ENCODE assay signal across 13 mouse cellular contexts in the genomic region with DNA sequence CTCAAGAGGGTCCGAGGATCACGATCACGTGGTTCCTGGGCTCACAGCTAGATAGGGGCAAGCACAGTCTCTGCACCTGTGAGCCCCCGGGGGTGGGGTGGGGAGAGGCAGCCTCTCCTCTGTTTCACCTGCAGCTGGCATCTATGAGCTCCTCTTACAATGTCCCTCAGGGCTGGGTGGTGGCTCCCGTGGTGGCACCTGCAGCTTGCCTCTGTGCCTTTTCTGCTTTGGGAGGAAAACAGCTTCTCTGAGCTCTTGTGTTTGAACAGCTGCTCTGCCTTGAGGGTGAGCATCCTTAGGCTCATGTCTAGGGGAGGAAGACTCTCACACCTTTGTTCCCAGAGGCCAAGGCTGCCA. TPM values are rescaled to one million over a fixed set of nuclear protein-coding genes. Genes with fewer than 3 reads are reported as not detected.
DNase-seq lines count a peak whose midpoint lies in the region; ATAC-seq and TF ChIP-seq lines count a peak whose summit lies in the region.
"Had no signal": no experiment of that assay in that cellular context is flagged by ENCODE, and none has a peak within 500 bp of the region (broad histone marks: within the 10 kb centered on the region; RNA-seq: fewer than 3 reads in every experiment).

No protein-coding gene starts in this region.

- peak overlapping the region; percentile 21; the same call in 1 of the 2 replicates for H3K27ac ChIP-seq in kidney, embryonic 16.5 days (ENCODE audit: low read length)
- H3K27ac ChIP-seq in CH12.LX (ENCODE audit: insufficient read depth, low read depth) = no peak overlapping the region
- peak overlapping the region; percentile 61 for H3K27ac ChIP-seq in olfactory bulb, adult 2 months (ENCODE audit: insufficient read depth, low read depth, low read length)

- dilution Hi-C loops in CH12.LX (cut with MboI; ENCODE audit: extremely low pct_ligation_motif_present, extremely low pct_unique_long_range_greater_than_20kb, low sequenced_read_pairs) = no loop called here

- no peaks in the 10 kb centered on the region for H3K79me2 ChIP-seq in CH12.LX (replicated peaks; ENCODE audit: control insufficient read depth, extremely low read depth, insufficient read depth, poor library complexity, severe bottlenecking)

- no peak for TF ChIP-seq RAD21 in CH12.LX (IDR thresholded peaks at IDR 0.05; ENCODE audit: low read depth, low read length)

- in situ Hi-C loops in CH12.LX (cut with MboI; ENCODE audit: low pct_ligation_motif_present, low pct_unique_long_range_greater_than_20kb, low sequenced_read_pairs) = no loop called here

- H3K9me3 ChIP-seq in kidney, embryonic 16.5 days (ENCODE audit: low read length) = no peaks in the 10 kb centered on the region
- H3K9me3 ChIP-seq in CH12.LX (replicated peaks; ENCODE audit: low read length) = peaks cover 3% of the 10 kb centered on the region

- no peak for TF ChIP-seq CTCF in CH12.LX (conservative IDR thresholded peaks at IDR 0.05 in 1 of 2, IDR thresholded peaks at IDR 0.05 in 1 of 2; ENCODE audit: low read depth in 2 of 2, low read length in 2 of 2)
- no peak for TF ChIP-seq CTCF in olfactory bulb, adult 2 months (IDR thresholded peaks at IDR 0.05; ENCODE audit: insufficient read depth, low read depth, low read length)

- no peak for ATAC-seq in kidney, embryonic 16.5 days (ENCODE audit: low FRiP score, low TSS enrichment)
- no peak for ATAC-seq in erythroid progenitor cell, adult 5-6 weeks (replicated peaks; ENCODE audit: low FRiP score, poor library complexity, severe bottlenecking)
- ATAC-seq in CD4-positive, CD25-positive, alpha-beta regulatory T cell, adult 4 months = no peak

- H3K4me2 ChIP-seq in kidney, embryonic 16.5 days (replicated peaks; ENCODE audit: low read depth, low read length) = no peak overlapping the region
- H3K4me2 ChIP-seq in CH12.LX (ENCODE audit: insufficient read depth, low read depth, poor library complexity, severe bottlenecking) = no peak overlapping the region

- H3K4me1 ChIP-seq in kidney, embryonic 16.5 days (ENCODE audit: insufficient read depth, low read length) = peaks cover 38% of the 10 kb centered on the region
- H3K4me1 ChIP-seq in CH12.LX (ENCODE audit: control insufficient read depth in 1 of 2, insufficient read depth in 2 of 2) = peaks cover 7 to 54% of the 10 kb centered on the region in 2 experiments
- H3K4me1 ChIP-seq in olfactory bulb, adult 2 months (ENCODE audit: control insufficient read depth, insufficient read depth, low read length) = peaks cover 62% of the 10 kb centered on the region

- 41% methylated on average over 5 of the region's 5 CpGs for WGBS in kidney, embryonic 16.5 days
- 26% methylated on average over 5 of the region's 5 CpGs for WGBS in olfactory bulb, adult 2 months

- no peak overlapping the region for H3K4me3 ChIP-seq in kidney, embryonic 16.5 days (ENCODE audit: low read length)
- no peak overlapping the region for H3K4me3 ChIP-seq in CH12.LX (replicated peaks in 1 of 3; ENCODE audit: low read depth in 2 of 3, low read length in 2 of 3, poor library complexity in 1 of 3)
- H3K4me3 ChIP-seq in olfactory bulb, adult 2 months (ENCODE audit: insufficient read depth, low read depth, low read length) = no peak overlapping the region

- no peak for TF ChIP-seq EP300 in CH12.LX (IDR thresholded peaks at IDR 0.05; ENCODE audit: low read length)

- H3K9ac ChIP-seq in kidney, embryonic 16.5 days (replicated peaks; ENCODE audit: low read length) = no peak overlapping the region
- H3K9ac ChIP-seq in CH12.LX (ENCODE audit: insufficient read depth, low read depth) = no peak overlapping the region

- DNase-seq in kidney, adult 8-10 months = no peak
- no peak for DNase-seq in CH12.LX (ENCODE audit: extremely low read depth)
- DNase-seq in ZHBTc4 (ENCODE audit: low read depth, low spot score) = peak; percentile 51
- no peak for DNase-seq in adrenal gland, postnatal 25 days
- DNase-seq: adrenal gland, postnatal 14 days; cerebellum, postnatal 36 days; right cerebral cortex, postnatal 4 days had no signal

- TF ChIP-seq POLR2A in CH12.LX (IDR thresholded peaks at IDR 0.05; ENCODE audit: low read depth, low read length) = no peak
- no peak for TF ChIP-seq POLR2A in olfactory bulb, adult 2 months (IDR thresholded peaks at IDR 0.05; ENCODE audit: insufficient read depth, low read depth, low read length)

- 0 out of 2 replicates have a peak, but pooled peaks cover 3% of the 10 kb centered on the region for H3K27me3 ChIP-seq in kidney, embryonic 16.5 days (ENCODE audit: insufficient read depth, low read length)
- H3K27me3 ChIP-seq in CH12.LX (replicated peaks) = peaks cover 18% of the 10 kb centered on the region

- H3K36me3 ChIP-seq in kidney, embryonic 16.5 days (ENCODE audit: insufficient read depth, low read length) = peaks cover 9% of the 10 kb centered on the region
- peaks cover 5 to 18% of the 10 kb centered on the region in 2 experiments for H3K36me3 ChIP-seq in CH12.LX (replicated peaks in 1 of 2; ENCODE audit: control insufficient read depth in 1 of 2, insufficient read depth in 1 of 2, low read length in 1 of 2)

TF ChIP-seq in CH12.LX, 34 proteins besides CTCF, POLR2A, EP300 and RAD21:
- no peak for TF ChIP-seq NRF1 (IDR thresholded peaks at IDR 0.05; ENCODE audit: low read depth, low read length)
- TF ChIP-seq RCOR1 (conservative IDR thresholded peaks at IDR 0.05; ENCODE audit: low read depth, low read length) = no peak
- TF ChIP-seq IRF4 (IDR thresholded peaks at IDR 0.05; ENCODE audit: low read depth, low read length) = no peak
- no peak for TF ChIP-seq GABPA (IDR thresholded peaks at IDR 0.05; ENCODE audit: insufficient replicate concordance, low read depth, low read length)
- no peak for TF ChIP-seq BHLHE40 (IDR thresholded peaks at IDR 0.05; ENCODE audit: low read depth, low read length)
- no peak for TF ChIP-seq ZNF384 (IDR thresholded peaks at IDR 0.05; ENCODE audit: low read depth, low read length)
- TF ChIP-seq TCF12 (IDR thresholded peaks at IDR 0.05; ENCODE audit: low read depth, low read length) = peak; percentile 15; the same call in 1 of the 2 replicates
- no peak for TF ChIP-seq MAFK (IDR thresholded peaks at IDR 0.05; ENCODE audit: insufficient replicate concordance, low read length)

RNA-seq across cellular contexts. Expression of gene Grasp, which starts 11.3 kb away (rescaled TPM):
- polyA plus RNA-seq in kidney, embryonic 16.5 days (2015; fragmentation: Nextera tagmentation; extraction: Ambion mirVana) = 3.2 and 3.4 TPM in 2 replicates
- 2.9 and 6.7 TPM in 2 replicates for total RNA-seq in CH12.LX (2012; rRNA removed)
- 1.4 and 2.3 TPM in 2 replicates for total RNA-seq in CH12.LX (2014; rRNA removed)
- polyA plus RNA-seq in CH12.LX (2012; ENCODE audit: insufficient read length, low read depth) = 2.4 TPM in 2 replicates
- not detected in 2 replicates for polyA plus RNA-seq in olfactory bulb, adult 2 months (2012; ENCODE audit: insufficient read depth, insufficient read length, low replicate concordance, missing spikeins)
- total RNA-seq in erythroid progenitor cell, adult 5-6 weeks (2015; ENCODE audit: low replicate concordance) = not detected in 2 replicates
- total RNA-seq in erythroid progenitor cell, adult 5-6 weeks (2017; ENCODE audit: low replicate concordance) = not detected in 2 replicates
- under 1 TPM in 1 of 2 experiments, not detected in 1; 0.47 TPM for polyA plus RNA-seq in CD4-positive, CD25-positive, alpha-beta regulatory T cell, adult 4 months (2017; shearing (Covaris generic))
- 9.8 and 16.3 TPM in 2 replicates for total RNA-seq in adrenal gland, postnatal 25 days (2021)
- total RNA-seq: megakaryocyte-erythroid progenitor cell, adult 5-6 weeks had no signal

RNA-seq across cellular contexts. Expression of gene Nr4a1, which starts 18.7 kb away (rescaled TPM):
- 10.8 and 11.9 TPM in 2 replicates for polyA plus RNA-seq in kidney, embryonic 16.5 days (2015; fragmentation: Nextera tagmentation; extraction: Ambion mirVana)
- total RNA-seq in CH12.LX (2012; rRNA removed) = 0.42 and 0.89 TPM in 2 replicates
- 0.57 and 0.60 TPM in 2 replicates for total RNA-seq in CH12.LX (2014; rRNA removed)
- 1.1 and 1.6 TPM in 2 replicates for polyA plus RNA-seq in CH12.LX (2012; ENCODE audit: insufficient read length, low read depth)
- polyA plus RNA-seq in olfactory bulb, adult 2 months (2012; ENCODE audit: insufficient read depth, insufficient read length, low replicate concordance, missing spikeins) = not detected in 2 replicates
- total RNA-seq in erythroid progenitor cell, adult 5-6 weeks (2015; ENCODE audit: low replicate concordance) = 2.9 and 5.0 TPM in 2 replicates
- total RNA-seq in erythroid progenitor cell, adult 5-6 weeks (2017; ENCODE audit: low replicate concordance) = 1.0 and 9.4 TPM in 2 replicates
- polyA plus RNA-seq in CD4-positive, CD25-positive, alpha-beta regulatory T cell, adult 4 months (2017; shearing (Covaris generic)) = 100 to 1,000 TPM in 1 of 2 experiments, 10 to 100 TPM in 1; 57.3 to 120 TPM
- 98.7 and 131 TPM in 2 replicates for total RNA-seq in adrenal gland, postnatal 25 days (2021)

RNA-seq across cellular contexts. Expression of gene Atg101, which starts 48.8 kb away (rescaled TPM):
- polyA plus RNA-seq in kidney, embryonic 16.5 days (2015; fragmentation: Nextera tagmentation; extraction: Ambion mirVana) = 78.2 and 87.0 TPM in 2 replicates
- total RNA-seq in CH12.LX (2012; rRNA removed) (56.9 and 58.8 TPM in 2 replicates), CH12.LX (2014; rRNA removed) (61.2 and 61.3 TPM in 2 replicates)
- 49.1 and 55.9 TPM in 2 replicates for polyA plus RNA-seq in CH12.LX (2012; ENCODE audit: insufficient read length, low read depth)
- not detected in 2 replicates for polyA plus RNA-seq in olfactory bulb, adult 2 months (2012; ENCODE audit: insufficient read depth, insufficient read length, low replicate concordance, missing spikeins)
- 1.4 TPM in 1 of 2 replicates, not detected in the other for total RNA-seq in erythroid progenitor cell, adult 5-6 weeks (2015; ENCODE audit: low replicate concordance)
- total RNA-seq in erythroid progenitor cell, adult 5-6 weeks (2017; ENCODE audit: low replicate concordance) = 5.8 and 11.4 TPM in 2 replicates
- 10 to 100 TPM; 67.8 to 79.0 TPM for polyA plus RNA-seq in CD4-positive, CD25-positive, alpha-beta regulatory T cell, adult 4 months (2017; shearing (Covaris generic))
- total RNA-seq in adrenal gland, postnatal 25 days (2021) = 40.6 and 44.5 TPM in 2 replicates

RNA-seq across cellular contexts. Expression of gene 6030408B16Rik, which starts 57.7 kb away (rescaled TPM):
- 23.2 and 23.9 TPM in 2 replicates for polyA plus RNA-seq in kidney, embryonic 16.5 days (2015; fragmentation: Nextera tagmentation; extraction: Ambion mirVana)
- total RNA-seq in CH12.LX (2012; rRNA removed) = 0.13 TPM in 1 of 2 replicates, not detected in the other
- 0.17 and 0.20 TPM in 2 replicates for total RNA-seq in CH12.LX (2014; rRNA removed)
- not detected in 2 replicates for polyA plus RNA-seq in CH12.LX (2012; ENCODE audit: insufficient read length, low read depth)
- not detected in 2 replicates for polyA plus RNA-seq in olfactory bulb, adult 2 months (2012; ENCODE audit: insufficient read depth, insufficient read length, low replicate concordance, missing spikeins)
- total RNA-seq in erythroid progenitor cell, adult 5-6 weeks (2015; ENCODE audit: low replicate concordance) = not detected in 2 replicates
- not detected in 2 replicates for total RNA-seq in erythroid progenitor cell, adult 5-6 weeks (2017; ENCODE audit: low replicate concordance)
- not detected for polyA plus RNA-seq in CD4-positive, CD25-positive, alpha-beta regulatory T cell, adult 4 months (2017; shearing (Covaris generic))
- total RNA-seq in adrenal gland, postnatal 25 days (2021) = 0.27 TPM in 1 of 2 replicates, not detected in the other
- total RNA-seq: megakaryocyte-erythroid progenitor cell, adult 5-6 weeks had no signal
- polyA plus RNA-seq: large intestine, adult 2 months had no signal

Comparison
In these comparisons a context has a peak if more than half of its experiments do, and no peak if none do; other contexts are left out.
1. RNA of gene Atg101, which starts 48.8 kb away (polyA plus RNA-seq): 78.2 to 87.0 TPM in kidney, embryonic 16.5 days, 67.8 to 79.0 TPM in CD4-positive, CD25-positive, alpha-beta regulatory T cell, adult 4 months and 49.1 to 55.9 TPM in CH12.LX; not detected in olfactory bulb, adult 2 months; every median in the first group is over 10 times any median in the second.